Mouse (Mus musculus) MEL (cell line): ENCODE measurements around the gene Fam234b. TPM values are rescaled to one million over a fixed set of nuclear protein-coding genes. Genes with fewer than 3 reads are reported as not detected.

ENCODE experiments used
- DNase-seq: peaks from one replicate; pipeline ENCODE4 v3.0.0; 2011; ENCODE audit warnings: low read depth, low spot score
- H3K27ac ChIP-seq: 2 replicates; pipeline ENCODE4 v1.5.1; 2012; ENCODE audit warnings: low read depth, mild to moderate bottlenecking, control low read depth, low read length, moderate library complexity; ENCODE audit not compliant: control insufficient read depth
- H3K27me3 ChIP-seq, 2 experiments: fragments of 150-350 bp in 1 of 2; sonication (generic) in 1 of 2; 2 replicates each; pipeline ENCODE4 v1.6.1; 2012; ENCODE audit warnings: low read length in 2 of 2, mild to moderate bottlenecking in 2 of 2, improper control_type of control experiment in 1 of 2, moderate library complexity in 1 of 2; ENCODE audit not compliant: insufficient read depth in 2 of 2, control insufficient read depth in 1 of 2
- H3K36me3 ChIP-seq, 2 experiments: 2 replicates each; pipeline ENCODE4 v1.6.1; 2012 to 2014; ENCODE audit warnings: low read length in 2 of 2, improper control_type of control experiment in 1 of 2, inconsistent platforms in 1 of 2, mild to moderate bottlenecking in 1 of 2; ENCODE audit not compliant: insufficient read depth in 2 of 2, control insufficient read depth in 1 of 2
- H3K4me1 ChIP-seq, 2 experiments: fragments of 150-350 bp in 1 of 2; sonication (generic) in 1 of 2; 2 replicates each; pipeline ENCODE4 v1.6.1; 2012; ENCODE audit warnings: low read length in 2 of 2, improper control_type of control experiment in 1 of 2, mild to moderate bottlenecking in 1 of 2; ENCODE audit not compliant: insufficient read depth in 2 of 2, control insufficient read depth in 1 of 2
- H3K4me3 ChIP-seq, 2 experiments: fragments of 150-350 bp in 1 of 2; sonication (generic) in 1 of 2; 2 replicates each; pipeline ENCODE4 v1.5.1; 2012; ENCODE audit warnings: low read depth in 2 of 2, low read length in 2 of 2, mild to moderate bottlenecking in 2 of 2, moderate library complexity in 2 of 2, control low read depth in 1 of 2, improper control_type of control experiment in 1 of 2; ENCODE audit not compliant: control insufficient read depth in 1 of 2, insufficient read depth in 1 of 2
- H3K79me2 ChIP-seq: 2 replicates; pipeline ENCODE4 v1.6.1; 2012; ENCODE audit warnings: mild to moderate bottlenecking, low read length, moderate library complexity; ENCODE audit not compliant: control insufficient read depth, poor library complexity, insufficient read depth
- H3K9ac ChIP-seq: 2 replicates; pipeline ENCODE4 v1.6.1; 2012; ENCODE audit warnings: low read depth, mild to moderate bottlenecking, control low read depth, low read length, moderate library complexity; ENCODE audit not compliant: control insufficient read depth, poor library complexity, severe bottlenecking
- H3K9me3 ChIP-seq: fragments of 150-350 bp; sonication (generic); replicated peaks from 2 replicates; pipeline ENCODE4 v1.6.1; 2012; ENCODE audit warnings: mild to moderate bottlenecking, low read length, improper control_type of control experiment, moderate library complexity; ENCODE audit not compliant: insufficient read depth
- CHD2 ChIP-seq: IDR thresholded peaks from 2 replicates; pipeline ENCODE4 v1.6.1; 2011; ENCODE audit warnings: low read length, improper control_type of control experiment
- CTCF ChIP-seq, 3 experiments: IDR thresholded peaks in 2 of 3; conservative IDR thresholded peaks in 1 of 3; 2 replicates each; pipeline ENCODE4 v1.5.1; 2011 to 2012; ENCODE audit warnings: low read length in 3 of 3, low read depth in 2 of 3, mild to moderate bottlenecking in 2 of 3, improper control_type of control experiment in 1 of 3, inconsistent platforms in 1 of 3, mixed read lengths in 1 of 3, moderate library complexity in 1 of 3; ENCODE audit not compliant: control insufficient read depth in 1 of 3, insufficient read depth in 1 of 3, poor library complexity in 1 of 3, severe bottlenecking in 1 of 3
- E2F4 ChIP-seq: IDR thresholded peaks from 2 replicates; pipeline ENCODE4 v1.6.1; 2011; ENCODE audit warnings: low read depth, low read length, improper control_type of control experiment, borderline replicate concordance
- EP300 ChIP-seq, 2 experiments: IDR thresholded peaks; 2 replicates each; pipeline ENCODE4 v1.6.1; 2011; ENCODE audit warnings: improper control_type of control experiment in 2 of 2, low read length in 2 of 2, low read depth in 1 of 2, mild to moderate bottlenecking in 1 of 2
- ETS1 ChIP-seq: IDR thresholded peaks from 2 replicates; pipeline ENCODE4 v1.6.1; 2012; ENCODE audit warnings: low read depth, mild to moderate bottlenecking, inconsistent platforms, low read length, improper control_type of control experiment, moderate library complexity
- GABPA ChIP-seq: IDR thresholded peaks from 2 replicates; pipeline ENCODE4 v1.6.1; 2012; ENCODE audit warnings: low read depth, mild to moderate bottlenecking, inconsistent platforms, low read length, improper control_type of control experiment, moderate library complexity
- GATA1 ChIP-seq: IDR thresholded peaks from 2 replicates; pipeline ENCODE4 v1.6.1; 2011; ENCODE audit warnings: low read depth, low read length, improper control_type of control experiment
- KAT2A ChIP-seq: conservative IDR thresholded peaks from 2 replicates; pipeline ENCODE4 v1.6.1; 2012; ENCODE audit warnings: low read depth, low read length, improper control_type of control experiment, inconsistent platforms
- MAFK ChIP-seq: IDR thresholded peaks from 2 replicates; pipeline ENCODE4 v1.6.1; 2011; ENCODE audit warnings: low read depth, mild to moderate bottlenecking, low read length, improper control_type of control experiment, borderline replicate concordance
- MAX ChIP-seq: IDR thresholded peaks from 2 replicates; pipeline ENCODE4 v1.6.1; 2011; ENCODE audit warnings: low read length, improper control_type of control experiment
- MXI1 ChIP-seq: IDR thresholded peaks from 2 replicates; pipeline ENCODE4 v1.6.1; 2011; ENCODE audit warnings: mild to moderate bottlenecking, low read depth, low read length, improper control_type of control experiment
- MYB ChIP-seq: IDR thresholded peaks from 2 replicates; pipeline ENCODE4 v1.6.1; 2011; ENCODE audit warnings: mild to moderate bottlenecking, low read depth, low read length, improper control_type of control experiment
- NRF1 ChIP-seq: IDR thresholded peaks from 2 replicates; pipeline ENCODE4 v1.6.1; 2014; ENCODE audit warnings: low read depth, mild to moderate bottlenecking, inconsistent platforms, low read length, improper control_type of control experiment, moderate library complexity; ENCODE audit not compliant: poor library complexity, insufficient read depth, severe bottlenecking
- POLR2AphosphoS5 ChIP-seq: IDR thresholded peaks from 2 replicates; pipeline ENCODE4 v1.6.1; 2012; ENCODE audit warnings: low read depth, borderline replicate concordance, mild to moderate bottlenecking, inconsistent platforms, low read length, moderate library complexity, mixed read lengths
- RAD21 ChIP-seq: IDR thresholded peaks from 2 replicates; pipeline ENCODE4 v1.6.1; 2011; ENCODE audit warnings: mild to moderate bottlenecking, low read depth, low read length, improper control_type of control experiment
- RCOR1 ChIP-seq: IDR thresholded peaks from 2 replicates; pipeline ENCODE4 v1.6.1; 2012; ENCODE audit warnings: low read depth, mild to moderate bottlenecking, inconsistent platforms, low read length, improper control_type of control experiment
- SMC3 ChIP-seq: IDR thresholded peaks from 2 replicates; pipeline ENCODE4 v1.6.1; 2011; ENCODE audit warnings: low read depth, low read length, improper control_type of control experiment
- TAL1 ChIP-seq: IDR thresholded peaks from 2 replicates; pipeline ENCODE4 v1.6.1; 2012; ENCODE audit warnings: mild to moderate bottlenecking, inconsistent platforms, low read length, moderate library complexity, mixed read lengths
- UBTF ChIP-seq: IDR thresholded peaks from 2 replicates; pipeline ENCODE4 v1.6.1; 2012; ENCODE audit warnings: low read depth, mild to moderate bottlenecking, inconsistent platforms, low read length, improper control_type of control experiment, moderate library complexity, borderline replicate concordance; ENCODE audit not compliant: insufficient read depth
- USF1 ChIP-seq: IDR thresholded peaks from 2 replicates; pipeline ENCODE4 v1.6.1; 2014; ENCODE audit warnings: low read depth, mild to moderate bottlenecking, inconsistent platforms, low read length, improper control_type of control experiment, moderate library complexity
- ZKSCAN1 ChIP-seq: IDR thresholded peaks from 2 replicates; pipeline ENCODE4 v1.6.1; 2012; ENCODE audit warnings: low read depth, mild to moderate bottlenecking, inconsistent platforms, low read length, improper control_type of control experiment, moderate library complexity
- polyA plus RNA-seq, 2 experiments: library from polyadenylated mRNA; stranded (reverse) in 1 of 2; unstranded in 1 of 2; fragments of >175 nt in 1 of 2; fragments of >200 nt in 1 of 2; gene quantifications; 2 replicates each; pipeline versions ENCODE4 v1.2.1 to v1.2.4; 2012; ENCODE audit warnings: low replicate concordance in 2 of 2, low read depth in 1 of 2; ENCODE audit not compliant: insufficient read length in 2 of 2, insufficient read depth in 1 of 2, missing spikeins in 1 of 2
- total RNA-seq: library from RNA; depleted of rRNA; stranded (reverse); fragments of 300-350 nt; gene quantifications from 2 replicates; pipeline ENCODE4 v1.2.3, GENCODE M21; 2012

The Fam234b gene
- total and polyA plus RNA-seq, 3 experiments = 12.2 to 20.5 TPM; not detected in 1

GRCm38 (mm10) chr6:135153719-135154118 is 44.1 kb upstream of the Fam234b start:
- no peaks in the 10 kb centered on the region for H3K4me1 ChIP-seq
- DNase-seq = no peak
- no peaks in the 10 kb centered on the region for H3K27me3 ChIP-seq
- H3K4me3 ChIP-seq = no peak overlapping the region
- H3K79me2 ChIP-seq = no peaks in the 10 kb centered on the region
- TF ChIP-seq CTCF (IDR thresholded peaks at IDR 0.05 in 2 of 3, conservative IDR thresholded peaks at IDR 0.05 in 1 of 3; ENCODE audit: control insufficient read depth in 1 of 3, insufficient read depth in 1 of 3, low read depth in 2 of 3, low read length in 3 of 3, poor library complexity in 1 of 3, severe bottlenecking in 1 of 3) (no peak), RAD21 (no peak), GATA1 (no peak), MYB (no peak), UBTF (no peak), ZKSCAN1 (no peak), CHD2 (no peak)
- TF ChIP-seq, all 39 proteins: peak for 0
- H3K9me3 ChIP-seq = no peaks in the 10 kb centered on the region
- no peaks in the 10 kb centered on the region for H3K36me3 ChIP-seq
- no peak overlapping the region for H3K9ac ChIP-seq
- H3K27ac ChIP-seq = no peak overlapping the region

- Histone ChIP-seq H3K4me3 (no peak overlapping the region), H3K4me1 (no peaks in the 10 kb centered on the region), H3K9ac (no peak overlapping the region), H3K27me3 (no peaks in the 10 kb centered on the region), H3K36me3 (no peaks in the 10 kb centered on the region), H3K27ac (no peak overlapping the region), H3K79me2 (no peaks in the 10 kb centered on the region), H3K9me3 (no peaks in the 10 kb centered on the region)
- TF ChIP-seq POLR2AphosphoS5 (no peak), NRF1 (no peak), ETS1 (no peak), MXI1 (no peak), MAX (no peak), MAFK (no peak)
- DNase-seq = no peak
Measured at GRCm38 (mm10) chr6:135156597-135156996, 41.2 kb upstream of the Fam234b start.

GRCm38 (mm10) chr6:135157496-135157895 is 40.3 kb upstream of the Fam234b start:
- no peaks in the 10 kb centered on the region for H3K27me3 ChIP-seq
- no peaks in the 10 kb centered on the region for H3K9me3 ChIP-seq
- no peak overlapping the region for H3K4me3 ChIP-seq
- H3K4me1 ChIP-seq = no peaks in the 10 kb centered on the region
- H3K9ac ChIP-seq = no peak overlapping the region
- no peaks in the 10 kb centered on the region for H3K79me2 ChIP-seq
- no peaks in the 10 kb centered on the region for H3K36me3 ChIP-seq
- no peak for TF ChIP-seq KAT2A
- no peak for TF ChIP-seq GABPA
- no peak for TF ChIP-seq SMC3
- no peak for TF ChIP-seq RCOR1
- TF ChIP-seq NRF1 = no peak
- no peak for TF ChIP-seq MAX
- TF ChIP-seq UBTF = no peak
- TF ChIP-seq TAL1 = no peak
- no peak for TF ChIP-seq EP300 (IDR thresholded peaks at IDR 0.05; ENCODE audit: low read depth in 1 of 2, low read length in 2 of 2)
- no peak for TF ChIP-seq ETS1
- TF ChIP-seq USF1 = no peak
- TF ChIP-seq E2F4 = no peak
- H3K27ac ChIP-seq = no peak overlapping the region
- DNase-seq = no peak
